Mouse (Mus musculus): ENCODE measurements around the gene Fam20b. TPM values are rescaled to one million over a fixed set of nuclear protein-coding genes. Genes with fewer than 3 reads are reported as not detected.

Fam20b gene
- polyA plus RNA-seq (2014; fragmentation: Illumina TruSeq; extraction: RNeasy Lipid Tissue Mini Kit (QIAGEN cat#74804); ENCODE audit: low read depth, low replicate concordance) = 48.4 TPM

GRCm38 (mm10) chr1:156718950-156719805 is at the start of gene Fam20b:
TSS of gene Fam20b (minus strand) at chr1:156719086.

GRCm38 (mm10) chr1:156674195-156675000 is 44.5 kb downstream of the Fam20b start, which contains the start of gene Tor3a:
TSS of gene Tor3a (minus strand) at chr1:156674356.

Other genes with a start within 250 kb of the Fam20b start
- gene Soat1, start 244.8 kb downstream of the Fam20b start, polyA plus RNA-seq (2014; fragmentation: Illumina TruSeq; extraction: RNeasy Lipid Tissue Mini Kit (QIAGEN cat#74804); ENCODE audit: low read depth, low replicate concordance) = 2.4 TPM
- gene Gm10031, start 195.1 kb downstream of the Fam20b start, polyA plus RNA-seq (2014; fragmentation: Illumina TruSeq; extraction: RNeasy Lipid Tissue Mini Kit (QIAGEN cat#74804); ENCODE audit: low read depth, low replicate concordance) = 5.9 TPM
- 11.3 TPM for gene Abl2, start 160.3 kb downstream of the Fam20b start, polyA plus RNA-seq (2014; fragmentation: Illumina TruSeq; extraction: RNeasy Lipid Tissue Mini Kit (QIAGEN cat#74804); ENCODE audit: low read depth, low replicate concordance)
- gene Tor3a, start 44.7 kb downstream of the Fam20b start, polyA plus RNA-seq (2014; fragmentation: Illumina TruSeq; extraction: RNeasy Lipid Tissue Mini Kit (QIAGEN cat#74804); ENCODE audit: low read depth, low replicate concordance) = 10.5 TPM
- 3.6 TPM for gene Angptl1, start 119.5 kb upstream of the Fam20b start, polyA plus RNA-seq (2014; fragmentation: Illumina TruSeq; extraction: RNeasy Lipid Tissue Mini Kit (QIAGEN cat#74804); ENCODE audit: low read depth, low replicate concordance)
- gene Ralgps2, start 220.5 kb upstream of the Fam20b start, polyA plus RNA-seq (2014; fragmentation: Illumina TruSeq; extraction: RNeasy Lipid Tissue Mini Kit (QIAGEN cat#74804); ENCODE audit: low read depth, low replicate concordance) = 7.8 TPM